Mouse (Mus musculus): Measurements from ENCODE around the gene Traf3ip3.

Traf3ip3 gene

DNA sequence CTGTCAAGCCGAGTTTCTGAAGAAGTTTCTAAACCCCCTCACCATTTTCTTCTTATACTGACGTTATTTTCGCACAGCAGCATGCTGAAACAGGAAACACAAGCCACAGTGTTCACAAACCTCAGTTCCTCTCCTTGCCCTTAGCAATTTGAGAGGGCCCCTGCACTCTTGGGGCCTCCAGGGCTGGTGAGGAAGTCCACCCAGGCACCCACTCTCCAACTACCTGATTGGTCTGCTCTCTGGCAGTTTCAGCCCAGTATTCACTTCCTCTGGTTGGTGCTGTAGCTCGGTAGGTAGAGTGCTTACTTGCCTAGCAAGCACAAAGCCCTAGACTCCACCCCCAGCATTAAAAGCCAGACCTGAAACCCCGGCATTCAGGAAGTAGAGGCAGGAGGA, at the start of gene Traf3ip3:
TSS of gene Traf3ip3 (minus strand) at position 321 of the 396 bp plus-strand sequence.
- DNase-seq = no peak

GRCm38 (mm10) chr1:193250026-193250425, 48.5 kb upstream of the Traf3ip3 start:
- peak; percentile 51 for DNase-seq

- no peak for DNase-seq
These were observed 42.7 kb upstream of the Traf3ip3 start for GRCm38 (mm10) chr1:193244235-193244634.

- peak; percentile 34 for DNase-seq
These were observed 42.2 kb upstream of the Traf3ip3 start for GRCm38 (mm10) chr1:193243571-193244193.

DNA sequence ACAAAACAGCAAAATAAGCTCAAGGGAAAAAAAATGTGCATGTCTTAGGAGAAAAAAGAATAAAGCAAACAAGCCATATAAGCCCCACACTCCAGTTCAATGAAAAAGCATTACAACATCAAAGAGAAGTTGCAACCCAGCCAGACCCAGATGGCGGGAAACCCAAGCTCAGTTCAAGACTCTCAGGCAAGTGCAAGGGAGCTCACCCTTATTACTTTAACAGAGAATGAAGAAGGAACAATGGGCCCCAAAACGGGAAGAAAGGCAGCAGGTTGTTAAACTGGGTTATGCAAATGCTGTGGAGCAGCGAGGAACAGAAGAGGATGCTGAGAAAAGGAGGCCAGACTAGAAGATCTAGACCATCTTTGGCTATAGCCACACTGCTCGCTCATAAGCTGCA, 41.4 kb upstream of the Traf3ip3 start:
- DNase-seq = no peak

- peak; percentile 92 for DNase-seq
These were observed 40.7 kb upstream of the Traf3ip3 start for GRCm38 (mm10) chr1:193242238-193242637.

DNA sequence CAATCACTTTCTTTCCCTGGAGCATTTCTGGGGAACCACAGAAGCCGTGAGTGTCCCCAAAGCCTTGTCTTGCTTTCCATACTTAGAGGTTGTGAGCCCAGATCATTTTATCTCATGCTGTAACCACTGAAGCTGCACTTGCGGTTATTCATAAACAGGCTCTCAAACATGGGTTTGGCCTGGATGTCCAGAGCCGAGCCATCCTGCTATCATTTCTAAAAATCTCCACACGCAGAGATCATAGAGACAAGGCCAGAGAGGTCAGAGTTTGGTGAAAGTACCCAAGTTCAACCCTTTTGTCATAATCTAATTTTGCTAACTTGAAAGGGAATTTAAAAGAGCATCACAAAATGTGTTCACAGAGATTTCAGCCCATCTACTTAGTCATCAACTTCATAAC, 39.9 kb upstream of the Traf3ip3 start:
- no peak for DNase-seq

GRCm38 (mm10) chr1:193238426-193238825, 36.9 kb upstream of the Traf3ip3 start:
- peak; percentile 13 for DNase-seq

GRCm38 (mm10) chr1:193234930-193235329, 33.4 kb upstream of the Traf3ip3 start:
- DNase-seq = no peak

- no peak for DNase-seq
These were observed 32.7 kb upstream of the Traf3ip3 start for GRCm38 (mm10) chr1:193234130-193234645.

GRCm38 (mm10) chr1:193232732-193233131, 31.2 kb upstream of the Traf3ip3 start:
- no peak for DNase-seq

DNA sequence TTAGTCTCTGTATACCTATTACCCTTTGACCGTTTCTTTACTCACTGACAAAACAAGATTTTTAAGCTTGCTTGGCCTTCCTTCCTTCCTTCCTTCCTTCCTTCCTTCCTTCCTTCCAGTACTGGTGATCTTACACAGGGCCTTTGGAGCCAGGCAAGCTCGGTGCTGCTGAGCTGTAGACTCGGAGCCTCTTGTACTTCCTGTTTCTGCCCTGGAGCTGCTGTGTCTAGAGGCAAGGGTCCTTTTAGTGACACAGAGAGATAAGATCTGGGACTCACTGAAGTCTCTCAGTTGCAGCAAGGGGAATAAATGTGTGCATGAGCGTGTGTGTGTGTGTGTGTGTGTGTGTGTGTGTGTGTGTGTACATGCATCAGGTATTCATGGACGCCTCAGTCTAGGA, 29.4 kb upstream of the Traf3ip3 start:
- no peak for DNase-seq

GRCm38 (mm10) chr1:193230531-193230930, 29.0 kb upstream of the Traf3ip3 start:
- DNase-seq = no peak

GRCm38 (mm10) chr1:193229570-193229969, 28.1 kb upstream of the Traf3ip3 start:
- DNase-seq = no peak

DNA sequence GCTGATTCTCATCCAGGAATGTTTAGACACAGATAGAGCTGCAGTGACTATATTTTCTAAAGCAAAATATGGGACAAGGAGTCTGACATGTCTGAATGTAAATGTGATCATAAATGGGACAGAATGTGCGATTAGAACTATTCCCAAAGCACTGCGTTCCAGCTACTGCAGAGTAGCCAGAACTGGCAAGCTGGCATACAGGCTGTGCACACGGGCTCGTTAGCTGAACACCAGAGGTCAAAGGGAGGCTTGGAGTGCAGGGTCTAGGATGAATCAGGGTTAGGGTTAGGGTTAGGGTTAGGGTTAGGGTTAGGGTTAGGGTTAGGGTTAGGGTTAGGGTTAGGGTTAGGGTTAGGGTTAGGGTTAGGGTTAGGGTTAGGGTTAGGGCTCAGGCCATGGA, 26.0 kb upstream of the Traf3ip3 start:
- DNase-seq = no peak

DNA sequence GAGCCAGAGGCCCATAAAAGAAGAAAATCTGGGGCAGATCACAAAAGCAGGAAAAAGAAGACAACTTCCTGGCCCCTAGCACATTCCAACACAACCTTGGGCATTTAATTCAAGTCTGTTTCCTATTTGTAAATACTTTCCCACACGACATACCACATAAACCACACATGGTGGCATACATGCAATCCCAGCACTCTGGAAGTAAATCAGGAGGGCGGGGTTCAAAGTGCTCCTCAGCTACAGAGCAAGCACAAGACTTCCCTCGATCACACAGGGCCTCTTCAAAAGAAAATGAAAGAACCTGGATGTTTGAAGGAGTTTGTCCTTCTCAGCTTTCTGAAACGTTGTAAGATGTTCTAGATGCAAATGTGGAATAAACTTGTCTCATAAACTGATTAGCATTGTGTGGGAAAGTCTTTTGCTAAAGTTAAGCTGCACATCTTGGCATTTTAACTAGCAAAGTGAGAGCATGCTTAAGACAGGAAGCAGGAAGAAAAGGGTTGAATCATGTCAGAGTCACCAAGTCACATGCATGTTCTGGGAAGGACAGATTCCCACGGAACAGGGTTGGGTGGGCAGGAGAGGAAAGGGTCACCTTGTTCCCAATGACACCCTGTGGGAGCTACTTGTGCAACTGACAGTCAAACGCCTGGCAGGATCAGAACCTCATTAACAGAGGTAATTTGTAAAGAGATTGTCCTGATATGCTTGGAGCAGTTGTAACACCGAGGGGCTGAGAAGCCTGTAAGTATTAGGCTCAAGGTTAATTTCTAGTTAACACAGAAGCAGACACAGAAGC, 25.4 kb upstream of the Traf3ip3 start:
- DNase-seq = peak; percentile 11

DNA sequence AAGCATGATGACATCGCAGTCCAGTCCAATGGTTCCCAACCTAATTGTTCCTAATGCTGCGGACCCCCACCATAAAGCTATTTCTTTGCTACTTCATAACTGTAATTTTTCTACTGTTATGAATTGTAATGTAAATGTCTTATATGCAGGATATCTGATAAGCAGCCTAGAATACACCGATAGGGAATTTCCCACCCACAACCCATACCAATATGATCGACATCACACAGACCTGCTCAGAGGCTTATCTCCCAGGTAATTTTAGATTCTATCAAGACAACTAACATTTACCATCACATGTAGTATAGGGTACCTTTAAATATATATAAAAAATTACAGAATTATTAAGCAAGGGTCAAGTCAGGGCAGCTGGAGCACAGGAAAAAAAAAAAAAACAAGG, 24.6 kb upstream of the Traf3ip3 start:
- DNase-seq = no peak

DNA sequence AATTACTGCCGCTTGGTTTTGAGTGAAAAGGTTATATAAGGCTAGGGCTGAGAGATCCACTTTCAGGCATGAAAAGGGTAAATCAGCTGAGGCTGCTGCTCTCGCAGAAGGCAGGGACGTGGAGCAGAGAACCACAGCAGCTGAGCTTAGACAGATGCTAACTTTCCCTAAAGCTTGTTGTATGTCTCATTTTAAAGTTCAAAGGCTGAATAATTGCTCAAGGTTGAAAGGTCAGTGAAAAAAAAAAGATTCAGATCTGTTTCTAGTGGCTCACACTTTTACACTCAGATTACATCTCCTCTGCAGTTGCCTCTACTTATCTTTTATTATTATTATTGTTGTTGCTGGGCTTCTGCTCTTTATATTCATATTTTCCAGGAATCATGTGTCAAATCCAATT, 24.0 kb upstream of the Traf3ip3 start:
- no peak for DNase-seq

DNA sequence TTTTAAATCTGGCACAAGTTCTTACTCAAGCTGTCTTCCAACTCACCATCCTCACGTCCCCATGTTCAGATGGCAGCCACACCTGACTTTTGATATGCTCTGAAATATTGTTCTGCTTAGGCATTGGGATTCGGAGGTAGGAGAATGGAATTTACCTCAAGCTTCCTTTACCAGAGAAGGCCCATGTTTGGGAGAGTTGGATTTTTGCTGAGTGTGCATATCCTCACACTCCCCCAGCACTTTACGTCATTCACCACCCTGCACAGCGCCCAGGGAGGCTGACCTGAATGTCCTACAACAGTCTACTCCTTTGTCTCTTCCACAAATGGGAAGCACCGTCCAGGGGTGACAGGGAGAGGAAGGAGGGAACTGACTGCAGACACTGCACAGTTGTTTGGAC, 18.9 kb upstream of the Traf3ip3 start:
- DNase-seq = no peak

GRCm38 (mm10) chr1:193216000-193216399, 14.5 kb upstream of the Traf3ip3 start:
- DNase-seq = no peak

GRCm38 (mm10) chr1:193214053-193214452, 12.6 kb upstream of the Traf3ip3 start:
- no peak for DNase-seq

DNA sequence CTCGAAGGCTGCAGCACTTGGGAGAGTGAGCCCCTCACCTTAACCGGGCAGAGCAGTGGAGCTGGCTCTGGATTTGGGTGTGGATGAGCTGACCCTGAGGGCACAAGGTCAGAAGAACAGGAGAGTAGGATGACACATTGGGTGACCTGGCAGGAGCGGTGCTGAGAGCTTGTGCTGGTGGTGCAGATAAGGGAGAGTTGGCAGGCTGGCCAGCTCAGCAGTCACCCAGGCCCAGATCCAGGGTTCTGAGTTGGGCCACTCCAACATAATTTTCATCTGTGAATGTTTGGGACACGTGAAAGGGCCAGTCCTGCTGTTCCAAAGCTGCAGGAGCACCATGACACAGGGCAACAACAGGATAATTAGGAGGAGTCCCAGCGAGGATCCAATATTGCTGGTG, 9.9 kb upstream of the Traf3ip3 start:
- no peak for DNase-seq

DNA sequence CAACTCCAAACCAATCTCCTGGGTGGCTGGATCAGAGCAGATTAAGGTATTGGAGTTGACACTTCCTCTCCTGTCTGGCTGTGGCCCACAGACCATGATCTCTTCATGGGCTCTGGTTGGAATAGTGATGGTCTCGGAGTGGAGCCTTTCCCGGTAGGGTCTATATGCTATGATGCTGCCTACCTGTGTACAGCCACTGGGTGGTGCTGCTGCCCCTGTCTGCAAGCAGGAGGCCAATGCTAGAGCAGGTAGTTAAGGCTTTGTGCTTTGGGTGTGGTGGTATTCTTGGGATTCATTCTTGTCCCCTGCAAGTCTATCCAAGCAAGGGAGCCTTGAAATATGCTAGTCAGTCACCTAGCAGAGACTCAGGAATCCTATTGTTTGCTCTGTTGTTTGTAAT, 6.7 kb upstream of the Traf3ip3 start:
- peak; percentile 59 for DNase-seq

DNA sequence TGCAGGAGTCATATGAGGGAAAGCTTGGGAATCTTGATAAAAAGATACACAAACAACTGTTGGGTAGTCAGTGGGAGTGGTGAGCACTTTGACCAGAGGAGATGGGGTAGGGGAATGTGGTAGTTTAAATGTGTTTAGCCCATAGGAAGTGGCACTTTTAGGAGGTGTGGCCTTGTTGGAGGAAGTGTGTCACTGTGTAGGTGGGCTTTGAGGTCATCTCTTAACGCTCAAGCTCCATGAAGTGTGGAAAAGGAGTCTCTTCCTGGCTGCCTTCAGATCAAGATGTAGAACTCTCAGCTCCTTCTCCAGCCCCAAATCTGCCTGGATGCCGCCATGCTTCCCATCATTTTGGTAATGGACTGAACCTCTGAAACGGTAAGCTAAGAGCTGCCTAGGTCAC, 6.0 kb upstream of the Traf3ip3 start, which contains the start of gene Lamb3:
TSS of gene Lamb3 (plus strand) at position 197 of the 400 bp plus-strand sequence.
- DNase-seq = no peak

Measured in right cerebral cortex, adult 18-20 months (tissue).